Mouse (Mus musculus) subcutaneous adipose tissue, adult 2 months (tissue): ENCODE results near the gene 4930507D05Rik. TPM values are rescaled to one million over a fixed set of nuclear protein-coding genes. Genes with fewer than 3 reads are reported as not detected.

Experiments used
- polyA plus RNA-seq: library from polyadenylated mRNA; depleted of rRNA; stranded (reverse); fragments of >200 nt; gene quantifications from 2 replicates; pipeline ENCODE4 v1.2.3, GENCODE M21; 2012; ENCODE audit warnings: low replicate concordance; rRNA removed

The 4930507D05Rik gene
- polyA plus RNA-seq, result 0.06 and 0.24 TPM in 2 replicates

DNA sequence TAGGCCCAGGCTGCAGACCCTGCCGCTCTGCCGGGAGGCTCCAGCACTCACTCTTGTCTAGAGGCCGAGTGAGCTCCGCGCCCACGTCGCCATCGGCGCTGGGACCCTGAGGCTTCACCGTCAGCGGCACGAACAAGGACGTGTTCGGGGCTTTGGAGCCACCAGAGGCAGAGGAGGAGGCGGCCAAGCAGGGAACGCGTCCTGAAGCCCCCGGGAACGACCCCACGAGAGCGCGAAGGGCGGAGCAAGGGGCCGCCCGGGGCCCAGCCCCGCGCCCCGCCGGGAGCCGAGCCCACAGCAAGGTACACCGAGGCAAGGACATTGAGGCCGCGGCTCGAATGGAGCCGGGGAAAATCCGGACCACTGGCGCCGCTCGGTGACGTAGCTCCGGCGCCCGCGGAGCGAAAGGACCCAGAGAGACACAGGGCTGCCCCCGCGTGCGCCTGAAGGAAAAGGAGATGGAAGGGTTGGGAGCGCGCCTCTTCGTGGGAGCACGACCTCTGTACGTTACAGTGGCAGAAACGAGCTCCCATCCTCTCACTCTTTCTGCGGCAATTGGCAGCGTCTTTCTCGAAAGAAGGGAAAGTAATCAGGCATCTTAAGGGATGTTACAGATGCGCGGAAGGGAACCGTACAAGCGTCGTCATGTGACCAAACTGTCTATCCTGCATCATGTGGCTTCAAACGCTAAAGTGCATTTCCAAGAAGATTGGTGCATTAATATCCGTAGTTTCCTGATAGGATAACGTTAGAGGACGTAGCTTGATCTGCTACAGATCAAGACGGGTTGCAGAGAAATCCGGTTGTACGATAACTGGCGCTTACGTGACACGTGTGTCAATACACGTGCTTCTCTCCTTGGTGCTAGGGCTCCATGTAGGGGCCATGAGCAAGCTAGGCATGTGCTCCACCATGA is at the start of gene 4930507D05Rik, which contains the start of gene Supv3l1:
TSS of gene 4930507D05Rik (plus strand) at position 126 of the 916 bp plus-strand sequence.
TSS of gene Supv3l1 (minus strand) at position 375 of the 916 bp plus-strand sequence.

GRCm38 (mm10) chr10:62422255-62422654 is 27.0 kb upstream of the 4930507D05Rik start, which contains the start of gene Hkdc1:
Gene Hkdc1, minus strand, starts transcription at chr10:62422491.

DNA sequence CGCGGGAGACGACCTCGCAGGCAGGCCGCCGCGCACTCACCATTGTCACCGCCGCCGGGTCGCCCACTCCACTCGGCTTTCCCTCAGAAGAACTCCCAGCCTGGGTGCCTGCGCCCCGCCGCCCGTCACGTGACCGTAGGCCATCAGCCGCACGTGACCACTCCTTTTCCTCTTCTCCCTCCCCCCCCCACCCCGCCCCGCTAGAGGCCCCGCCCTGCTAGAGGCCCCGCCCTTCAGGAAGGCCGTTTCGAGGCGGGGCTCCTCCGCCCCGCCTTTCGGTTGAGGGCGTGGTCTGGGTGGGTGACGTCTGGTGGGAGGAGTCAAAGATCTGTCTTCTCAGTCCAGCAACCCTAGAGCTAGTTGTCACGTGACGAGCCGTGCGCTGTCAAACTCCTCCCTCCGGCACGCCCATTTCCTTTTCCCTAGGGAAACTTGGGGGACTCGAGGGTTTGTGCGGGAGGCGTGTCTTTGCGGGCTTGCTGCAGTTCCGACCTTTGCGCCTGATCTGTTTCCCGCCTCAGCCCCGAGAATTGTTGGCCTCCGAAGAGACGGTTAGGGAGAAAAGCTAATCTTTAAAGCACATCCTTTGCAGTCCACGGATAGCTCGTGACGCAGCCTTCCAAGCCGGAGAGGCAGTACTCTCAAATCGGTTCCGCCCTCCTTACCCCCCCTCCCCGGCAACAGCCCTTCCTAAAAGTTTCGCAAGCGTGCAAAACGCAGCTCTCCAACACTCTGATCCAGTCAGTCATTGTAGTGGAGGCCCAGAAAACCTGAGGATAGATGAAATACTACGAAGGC is 37.5 kb downstream of the 4930507D05Rik start, which contains the start of gene Vps26a:
TSS of gene Vps26a (minus strand) at position 188 of the 798 bp plus-strand sequence.

Other genes starting within 250 kb of the 4930507D05Rik start
- 52.3 and 86.1 TPM in 2 replicates for gene Tspan15, start 218.2 kb upstream of the 4930507D05Rik start, polyA plus RNA-seq
- gene Tacr2, start 197.1 kb upstream of the 4930507D05Rik start, polyA plus RNA-seq, result 0.04 TPM in 1 of 2 replicates, not detected in the other
- 17.7 and 40.6 TPM in 2 replicates for gene Hk1, start 69.6 kb upstream of the 4930507D05Rik start, polyA plus RNA-seq
- gene Hkdc1, start 27.0 kb upstream of the 4930507D05Rik start, polyA plus RNA-seq, result 0.10 and 0.14 TPM in 2 replicates
- 24.0 and 26.5 TPM in 2 replicates for gene Supv3l1, start 249 bp downstream of the 4930507D05Rik start, polyA plus RNA-seq
- 17.2 and 18.9 TPM in 2 replicates for gene Vps26a, start 37.3 kb downstream of the 4930507D05Rik start, polyA plus RNA-seq
- gene Srgn, start 78.0 kb downstream of the 4930507D05Rik start, polyA plus RNA-seq, result 45.6 and 126 TPM in 2 replicates
- gene Kif1bp, start 129.0 kb downstream of the 4930507D05Rik start, polyA plus RNA-seq, result 27.1 and 34.3 TPM in 2 replicates
- 10.6 and 30.2 TPM in 2 replicates for gene Ddx21, start 152.8 kb downstream of the 4930507D05Rik start, polyA plus RNA-seq
- gene Ddx50, start 201.7 kb downstream of the 4930507D05Rik start, polyA plus RNA-seq, result 12.6 and 17.1 TPM in 2 replicates